Mouse (Mus musculus) megakaryocyte-erythroid progenitor cell, adult 5-6 weeks (primary cell): ENCODE measurements around the gene Fam171b. TPM values are rescaled to one million over a fixed set of nuclear protein-coding genes. Genes with fewer than 3 reads are reported as not detected.

Experiments used
- ATAC-seq: replicated peaks from 2 replicates; pipeline ENCODE4 v1.8.0; 2016; ENCODE audit warnings: mild to moderate bottlenecking, inconsistent platforms; ENCODE audit not compliant: severe bottlenecking, poor library complexity, low FRiP score, low TSS enrichment
- total RNA-seq, 2 experiments: library from RNA; stranded (forward) in 1 of 2; stranded (reverse) in 1 of 2; fragments of 200-1000, 215-1000 nt in 1 of 2; fragments of >200 nt in 1 of 2; fragmentation: Nextera tagmentation in 1 of 2; gene quantifications; 2 replicates each; pipeline ENCODE4 v1.2.3; 2014 to 2017

Gene Fam171b
- total RNA-seq, 2 experiments from 2014 or later, result 0.19 TPM; not detected in 1

DNA sequence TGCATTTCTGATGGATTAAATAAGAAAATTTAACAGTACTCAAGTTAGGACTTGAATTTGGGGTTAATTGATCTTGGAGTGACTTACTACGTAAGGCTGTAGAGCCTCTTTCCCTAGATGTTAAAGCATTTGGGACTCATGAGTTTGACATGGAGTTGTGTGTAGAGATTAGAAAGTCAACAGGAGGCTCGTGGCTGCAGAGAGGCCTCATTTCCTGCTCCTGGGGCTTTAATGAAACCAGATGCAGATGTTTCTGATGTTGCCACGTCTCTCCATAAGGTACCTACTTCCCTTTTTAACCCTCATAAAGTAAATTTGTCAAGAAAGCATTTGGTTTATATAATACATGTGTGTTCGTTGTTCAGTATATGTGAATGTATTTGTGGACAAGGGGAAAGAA, 43.8 kb downstream of the Fam171b start:
- ATAC-seq, result no peak

DNA sequence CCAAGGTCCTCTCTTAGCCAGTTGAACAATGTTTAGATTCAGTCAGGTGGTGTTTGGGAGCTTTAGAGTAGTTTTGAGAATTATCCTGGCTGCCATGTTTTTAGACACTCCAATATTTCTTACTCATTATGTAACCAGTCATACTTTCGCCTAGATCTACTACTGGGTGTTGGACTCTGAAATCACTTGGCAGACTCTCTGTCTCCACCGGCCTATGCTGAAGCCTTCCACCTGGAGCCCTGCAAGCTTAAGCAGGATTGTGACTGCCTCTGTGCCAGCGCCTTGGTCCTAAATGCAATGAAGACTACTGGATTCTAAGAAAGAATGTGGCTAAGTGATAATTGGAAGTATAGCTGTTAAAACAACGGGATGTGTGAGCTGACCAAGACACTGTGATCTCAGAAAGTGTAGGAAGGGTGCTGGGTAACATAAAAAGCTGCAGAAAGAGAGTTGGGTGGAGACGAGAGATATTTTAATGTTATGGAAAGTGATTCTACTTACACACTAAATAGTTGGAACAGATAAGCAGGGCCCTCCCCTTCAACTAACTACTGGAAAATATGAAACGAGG, 71.5 kb downstream of the Fam171b start:
- ATAC-seq, result no peak

DNA sequence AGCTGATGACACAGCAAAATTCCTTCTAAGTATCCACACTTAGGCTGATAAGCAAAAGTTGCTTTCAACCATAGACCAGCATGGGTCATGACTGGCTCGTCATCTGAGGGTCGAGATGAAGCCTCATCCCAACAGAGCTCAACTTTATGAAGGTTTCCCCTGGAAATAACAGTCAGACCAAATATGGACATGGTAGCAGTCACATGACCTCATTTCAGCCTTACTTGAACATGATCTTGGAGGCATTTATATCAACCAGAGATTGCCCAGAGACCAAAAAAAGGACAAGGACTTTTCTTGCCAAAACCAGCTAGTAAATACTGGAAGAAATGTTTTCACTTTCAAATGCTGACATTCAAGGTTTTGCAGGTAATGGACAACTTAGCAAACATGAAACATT, 81.3 kb downstream of the Fam171b start:
- no peak for ATAC-seq

DNA sequence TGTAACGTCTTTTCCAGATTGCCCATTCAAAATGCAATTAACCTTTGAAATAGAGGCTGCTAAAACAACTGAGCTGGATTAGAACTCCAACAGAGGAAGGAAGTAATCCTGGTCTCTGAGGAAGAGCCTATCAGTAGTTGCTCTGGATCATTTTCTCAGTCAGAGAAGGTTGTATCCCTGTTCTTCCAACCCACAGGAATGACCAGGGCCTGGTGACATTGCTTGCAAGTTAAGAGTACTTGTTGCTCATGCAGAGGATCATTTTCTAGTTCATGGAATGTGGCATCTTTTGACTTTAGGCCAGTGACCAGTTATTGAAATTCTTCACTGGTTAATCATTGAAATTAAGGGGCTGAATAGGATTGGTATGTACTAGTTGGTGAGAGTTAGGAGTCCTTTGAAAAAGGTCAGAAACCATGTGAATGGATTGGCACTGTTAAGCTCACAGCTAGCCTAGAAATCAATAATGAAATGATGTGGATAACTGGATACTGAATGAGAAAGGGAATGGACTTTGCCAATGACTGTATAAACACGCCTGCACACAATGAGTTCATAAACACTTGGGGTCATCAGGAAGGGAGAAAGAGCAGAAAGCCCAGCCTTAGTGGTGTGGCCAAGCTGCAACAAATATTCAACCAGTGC, 89.6 kb downstream of the Fam171b start:
- ATAC-seq, result no peak

DNA sequence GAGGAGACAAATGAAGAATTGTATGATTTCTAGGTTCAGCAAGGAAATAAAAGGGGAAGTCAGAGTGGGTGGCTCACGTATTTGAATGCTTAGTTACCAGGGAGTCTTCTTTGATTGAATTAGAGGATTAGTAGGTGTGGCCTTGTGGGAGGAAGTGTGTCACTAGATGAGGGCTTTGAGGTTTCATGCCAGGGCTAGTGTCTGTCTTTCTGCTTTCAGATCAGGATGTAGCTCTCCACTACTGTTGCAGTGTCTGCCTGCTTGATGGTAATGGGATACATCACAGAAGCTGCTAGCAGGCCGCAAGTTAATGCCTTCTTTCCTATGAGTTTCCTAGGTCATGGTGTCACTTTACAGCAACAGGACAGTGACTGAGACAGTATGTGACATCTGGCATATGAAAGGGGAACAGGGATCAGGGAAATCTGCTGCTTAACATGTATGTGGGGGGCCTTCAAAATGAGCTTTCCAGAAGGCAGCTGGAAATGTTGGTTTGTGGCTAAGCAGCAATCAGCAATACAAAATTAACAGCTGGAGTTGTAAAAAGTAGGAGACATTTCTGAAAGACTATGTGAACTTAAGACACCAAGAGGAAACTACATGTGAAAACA, 117.1 kb downstream of the Fam171b start:
- ATAC-seq, result peak; percentile 71

Other genes with a start within 250 kb of the Fam171b start
- gene Zc3h15, start 168.2 kb upstream of the Fam171b start, total RNA-seq (2014; fragmentation: Nextera tagmentation), result 113 and 134 TPM in 2 replicates
- gene Zc3h15, start 168.2 kb upstream of the Fam171b start, total RNA-seq (2017), result 195 and 209 TPM in 2 replicates
- gene Itgav, start 88.2 kb upstream of the Fam171b start, total RNA-seq (2014; fragmentation: Nextera tagmentation), result 8.1 and 13.8 TPM in 2 replicates
- gene Itgav, start 88.2 kb upstream of the Fam171b start, total RNA-seq (2017), result 10.3 and 42.0 TPM in 2 replicates
- not detected in 2 replicates for gene Zswim2, start 128.6 kb downstream of the Fam171b start, total RNA-seq (2014; fragmentation: Nextera tagmentation)
- not detected in 2 replicates for gene Zswim2, start 128.6 kb downstream of the Fam171b start, total RNA-seq (2017)
- 0.44 TPM in 1 of 2 replicates, not detected in the other for gene Gm13698, start 143.1 kb downstream of the Fam171b start, total RNA-seq (2014; fragmentation: Nextera tagmentation)
- gene Gm13698, start 143.1 kb downstream of the Fam171b start, total RNA-seq (2017), result not detected in 2 replicates
- 0.44 TPM in 1 of 2 replicates, not detected in the other for gene Gm13693, start 148.9 kb downstream of the Fam171b start, total RNA-seq (2014; fragmentation: Nextera tagmentation)
- not detected in 2 replicates for gene Gm13693, start 148.9 kb downstream of the Fam171b start, total RNA-seq (2017)
- 0.44 TPM in 1 of 2 replicates, not detected in the other for gene Gm13695, start 154.7 kb downstream of the Fam171b start, total RNA-seq (2014; fragmentation: Nextera tagmentation)
- 0.95 TPM in 1 of 2 replicates, not detected in the other for gene Gm13695, start 154.7 kb downstream of the Fam171b start, total RNA-seq (2017)
- 0.44 TPM in 1 of 2 replicates, not detected in the other for gene Gm13696, start 160.5 kb downstream of the Fam171b start, total RNA-seq (2014; fragmentation: Nextera tagmentation)
- not detected in 2 replicates for gene Gm13696, start 160.5 kb downstream of the Fam171b start, total RNA-seq (2017)
- 0.44 TPM in 1 of 2 replicates, not detected in the other for gene Gm13694, start 166.3 kb downstream of the Fam171b start, total RNA-seq (2014; fragmentation: Nextera tagmentation)
- gene Gm13694, start 166.3 kb downstream of the Fam171b start, total RNA-seq (2017), result not detected in 2 replicates
- 0.44 TPM in 1 of 2 replicates, not detected in the other for gene Gm13697, start 172.1 kb downstream of the Fam171b start, total RNA-seq (2014; fragmentation: Nextera tagmentation)
- gene Gm13697, start 172.1 kb downstream of the Fam171b start, total RNA-seq (2017), result not detected in 2 replicates
- gene Gm13691, start 177.9 kb downstream of the Fam171b start, total RNA-seq (2014; fragmentation: Nextera tagmentation), result not detected in 2 replicates
- gene Gm13691, start 177.9 kb downstream of the Fam171b start, total RNA-seq (2017), result not detected in 2 replicates